Mouse (Mus musculus): ENCODE measurements around the gene Ccl6. TPM values are rescaled to one million over a fixed set of nuclear protein-coding genes. Genes with fewer than 3 reads are reported as not detected.

The Ccl6 gene
- polyA plus RNA-seq, 1 experiment = 26.0 TPM

GRCm38 (mm10) chr11:83600576-83600975 is 7.7 kb upstream of the Ccl6 start:
- no peak overlapping the region for H3K4me3 ChIP-seq (replicated peaks)
- H3K4me1 ChIP-seq = peaks cover 16% of the 10 kb centered on the region
- H3K27me3 ChIP-seq (replicated peaks) = peaks cover 3% of the 10 kb centered on the region
- no peaks in the 10 kb centered on the region for H3K9me3 ChIP-seq
- TF ChIP-seq GATA1 (IDR thresholded peaks at IDR 0.05; ENCODE audit: borderline replicate concordance, low read length) (no peak), FLI1 (IDR thresholded peaks at IDR 0.05; ENCODE audit: low read length) (no peak)
- no peaks in the 10 kb centered on the region for H3K36me3 ChIP-seq (replicated peaks; ENCODE audit: low read length)

DNA sequence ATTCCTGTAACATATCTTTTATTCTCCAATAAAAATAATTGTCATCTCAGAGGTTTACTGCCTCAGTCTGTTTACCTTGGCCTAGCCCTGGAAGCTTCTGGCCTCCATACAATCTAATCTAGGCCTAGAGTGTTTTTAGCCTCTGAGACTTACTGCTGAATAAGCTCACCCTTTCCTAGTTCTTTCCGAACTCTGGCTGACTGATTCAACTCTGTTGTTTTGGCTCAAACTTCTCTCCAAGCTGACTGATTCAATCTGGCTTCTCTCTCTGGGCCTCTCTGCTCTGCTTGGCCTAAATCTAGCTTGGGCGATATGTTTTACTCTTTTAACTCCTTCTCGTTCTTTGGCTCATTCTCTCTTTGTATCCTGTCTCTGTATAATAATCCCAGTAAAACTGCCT is 6.1 kb upstream of the Ccl6 start:
- TF ChIP-seq GATA1 (IDR thresholded peaks at IDR 0.05; ENCODE audit: borderline replicate concordance, low read length) (no peak), FLI1 (IDR thresholded peaks at IDR 0.05; ENCODE audit: low read length) (no peak)
- peaks cover 12% of the 10 kb centered on the region for H3K27me3 ChIP-seq (replicated peaks)
- H3K9me3 ChIP-seq = no peaks in the 10 kb centered on the region
- no peak overlapping the region for H3K4me3 ChIP-seq (replicated peaks)
- H3K4me1 ChIP-seq = peaks cover 4% of the 10 kb centered on the region; the same call in 1 of the 2 replicates
- no peaks in the 10 kb centered on the region for H3K36me3 ChIP-seq (replicated peaks; ENCODE audit: low read length)

- no peaks in the 10 kb centered on the region for H3K36me3 ChIP-seq (replicated peaks; ENCODE audit: low read length)
Observed at GRCm38 (mm10) chr11:83598207-83598837, 5.4 kb upstream of the Ccl6 start.

GRCm38 (mm10) chr11:83597796-83598195 is 4.9 kb upstream of the Ccl6 start:
- Histone ChIP-seq H3K9me3 (no peaks in the 10 kb centered on the region), H3K27me3 (replicated peaks) (peaks cover 12% of the 10 kb centered on the region), H3K4me3 (replicated peaks) (no peak overlapping the region), H3K4me1 (peaks cover 8% of the 10 kb centered on the region), H3K36me3 (replicated peaks; ENCODE audit: low read length) (no peaks in the 10 kb centered on the region)
- no peak for TF ChIP-seq GATA1 (IDR thresholded peaks at IDR 0.05; ENCODE audit: borderline replicate concordance, low read length)
- TF ChIP-seq FLI1 (IDR thresholded peaks at IDR 0.05; ENCODE audit: low read length) = no peak

More at GRCm38 (mm10) chr11:83598207-83598837, 5.4 kb upstream of the Ccl6 start:
- H3K9me3 ChIP-seq = no peaks in the 10 kb centered on the region
- peaks cover 4% of the 10 kb centered on the region; the same call in 1 of the 2 replicates for H3K4me1 ChIP-seq
- H3K27me3 ChIP-seq (replicated peaks) = peaks cover 12% of the 10 kb centered on the region
- no peak for TF ChIP-seq GATA1 (IDR thresholded peaks at IDR 0.05; ENCODE audit: borderline replicate concordance, low read length)
- TF ChIP-seq FLI1 (IDR thresholded peaks at IDR 0.05; ENCODE audit: low read length) = no peak
- no peak overlapping the region for H3K4me3 ChIP-seq (replicated peaks)

- Histone ChIP-seq H3K4me1 (peaks cover 12% of the 10 kb centered on the region), H3K9me3 (no peaks in the 10 kb centered on the region), H3K4me3 (replicated peaks) (no peak overlapping the region), H3K27me3 (replicated peaks) (peaks cover 12% of the 10 kb centered on the region), H3K36me3 (replicated peaks; ENCODE audit: low read length) (no peaks in the 10 kb centered on the region)
- no peak for TF ChIP-seq GATA1 (IDR thresholded peaks at IDR 0.05; ENCODE audit: borderline replicate concordance, low read length)
- no peak for TF ChIP-seq FLI1 (IDR thresholded peaks at IDR 0.05; ENCODE audit: low read length)
Observed at GRCm38 (mm10) chr11:83595669-83596455, 3.0 kb upstream of the Ccl6 start.

DNA sequence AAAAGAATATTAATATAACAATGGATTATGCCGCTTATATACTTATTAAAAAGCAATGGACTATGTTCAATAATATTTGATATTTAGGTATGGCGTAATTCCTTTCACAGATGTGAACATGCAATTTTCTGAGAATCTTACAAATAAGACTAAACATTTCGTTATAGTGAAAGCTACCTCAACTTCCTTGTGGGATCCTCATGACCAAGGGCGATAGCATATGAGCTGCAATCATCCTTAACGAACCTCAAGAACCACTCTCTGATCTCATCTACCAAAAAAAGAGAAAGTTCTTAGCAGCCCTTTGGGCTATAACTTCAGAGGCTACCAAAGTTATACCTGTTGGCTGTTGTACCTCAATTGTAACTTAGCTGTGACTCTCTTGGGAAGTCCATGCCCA is 566 bp upstream of the Ccl6 start:
- H3K36me3 ChIP-seq (replicated peaks; ENCODE audit: low read length) = no peaks in the 10 kb centered on the region
- H3K9me3 ChIP-seq = no peaks in the 10 kb centered on the region
- no peak overlapping the region for H3K4me3 ChIP-seq (replicated peaks)
- peaks cover 22% of the 10 kb centered on the region for H3K27me3 ChIP-seq (replicated peaks)
- peaks cover 8% of the 10 kb centered on the region for H3K4me1 ChIP-seq
- no peak for TF ChIP-seq FLI1 (IDR thresholded peaks at IDR 0.05; ENCODE audit: low read length)
- TF ChIP-seq GATA1 (IDR thresholded peaks at IDR 0.05; ENCODE audit: borderline replicate concordance, low read length) = no peak

GRCm38 (mm10) chr11:83584232-83584631 is 8.7 kb downstream of the Ccl6 start:
- Histone ChIP-seq H3K27me3 (replicated peaks) (peaks cover 45% of the 10 kb centered on the region), H3K4me3 (replicated peaks) (no peak overlapping the region), H3K36me3 (replicated peaks; ENCODE audit: low read length) (no peaks in the 10 kb centered on the region), H3K4me1 (peaks cover 28% of the 10 kb centered on the region), H3K9me3 (peaks cover 8% of the 10 kb centered on the region)
- TF ChIP-seq GATA1 (IDR thresholded peaks at IDR 0.05; ENCODE audit: borderline replicate concordance, low read length) = no peak
- TF ChIP-seq FLI1 (IDR thresholded peaks at IDR 0.05; ENCODE audit: low read length) = no peak

- no peaks in the 10 kb centered on the region for H3K36me3 ChIP-seq (replicated peaks; ENCODE audit: low read length)
- peaks cover 42% of the 10 kb centered on the region for H3K27me3 ChIP-seq (replicated peaks)
- TF ChIP-seq GATA1 (IDR thresholded peaks at IDR 0.05; ENCODE audit: borderline replicate concordance, low read length) (no peak), FLI1 (IDR thresholded peaks at IDR 0.05; ENCODE audit: low read length) (no peak)
- H3K9me3 ChIP-seq = peaks cover 8% of the 10 kb centered on the region
- no peak overlapping the region for H3K4me3 ChIP-seq (replicated peaks)
- H3K4me1 ChIP-seq = peaks cover 33% of the 10 kb centered on the region
Observed at GRCm38 (mm10) chr11:83583450-83583754, 9.5 kb downstream of the Ccl6 start.

DNA sequence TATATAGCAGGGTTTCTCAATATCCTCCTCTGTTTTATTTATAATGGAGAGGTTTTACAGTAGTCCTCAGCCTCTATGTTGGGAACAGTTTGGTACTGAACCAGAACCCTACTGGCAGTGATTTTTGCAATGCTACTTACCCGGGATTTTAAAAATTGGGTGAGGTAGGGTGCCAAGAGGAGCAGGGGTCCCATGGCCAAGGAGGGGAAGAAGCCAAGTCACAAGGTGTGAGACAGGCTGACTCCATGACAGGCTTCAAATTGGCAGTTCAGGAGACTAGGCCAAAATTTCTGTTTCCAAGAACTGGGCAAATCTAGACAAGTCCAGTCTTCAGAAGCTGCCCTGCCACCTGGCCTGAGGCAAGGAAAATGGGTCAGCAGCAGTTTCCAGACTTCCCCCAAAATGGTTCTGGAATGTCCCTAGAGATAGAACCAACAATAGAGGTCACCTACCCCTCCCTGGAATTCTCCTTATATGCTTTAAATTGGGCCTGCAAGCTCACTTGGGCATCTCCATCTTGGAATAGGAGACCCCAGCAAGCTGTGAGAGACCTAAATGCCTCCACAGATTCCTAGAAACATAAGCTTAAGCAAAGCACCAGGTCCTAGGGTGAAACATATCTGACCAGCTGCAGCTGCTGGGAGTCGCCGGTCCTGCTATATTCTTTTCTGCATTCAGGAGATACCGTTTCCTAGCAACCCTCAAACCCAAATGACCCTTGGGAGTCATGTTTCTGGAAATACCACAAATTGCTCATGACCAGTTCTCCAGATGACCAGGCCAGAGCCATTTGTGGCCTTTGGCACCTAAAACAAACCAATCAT is 10.0 kb downstream of the Ccl6 start:
- Histone ChIP-seq H3K9me3 (peaks cover 8% of the 10 kb centered on the region), H3K36me3 (replicated peaks; ENCODE audit: low read length) (no peaks in the 10 kb centered on the region), H3K4me3 (replicated peaks) (no peak overlapping the region), H3K4me1 (peaks cover 39% of the 10 kb centered on the region), H3K27me3 (replicated peaks) (peaks cover 39% of the 10 kb centered on the region)
- no peak for TF ChIP-seq FLI1 (IDR thresholded peaks at IDR 0.05; ENCODE audit: low read length)
- no peak for TF ChIP-seq GATA1 (IDR thresholded peaks at IDR 0.05; ENCODE audit: borderline replicate concordance, low read length)
